Mouse (Mus musculus): Measurements from ENCODE around the gene Ctnna3. TPM values are rescaled to one million over a fixed set of nuclear protein-coding genes. Genes with fewer than 3 reads are reported as not detected.
"Not testable (repeated sequence)": the region's sequence is repeated elsewhere in the genome, so short reads cannot be mapped to it uniquely, and the experiment has no call there.

Gene Ctnna3
- polyA plus RNA-seq, 1 experiment, result 0.25 TPM

DNA sequence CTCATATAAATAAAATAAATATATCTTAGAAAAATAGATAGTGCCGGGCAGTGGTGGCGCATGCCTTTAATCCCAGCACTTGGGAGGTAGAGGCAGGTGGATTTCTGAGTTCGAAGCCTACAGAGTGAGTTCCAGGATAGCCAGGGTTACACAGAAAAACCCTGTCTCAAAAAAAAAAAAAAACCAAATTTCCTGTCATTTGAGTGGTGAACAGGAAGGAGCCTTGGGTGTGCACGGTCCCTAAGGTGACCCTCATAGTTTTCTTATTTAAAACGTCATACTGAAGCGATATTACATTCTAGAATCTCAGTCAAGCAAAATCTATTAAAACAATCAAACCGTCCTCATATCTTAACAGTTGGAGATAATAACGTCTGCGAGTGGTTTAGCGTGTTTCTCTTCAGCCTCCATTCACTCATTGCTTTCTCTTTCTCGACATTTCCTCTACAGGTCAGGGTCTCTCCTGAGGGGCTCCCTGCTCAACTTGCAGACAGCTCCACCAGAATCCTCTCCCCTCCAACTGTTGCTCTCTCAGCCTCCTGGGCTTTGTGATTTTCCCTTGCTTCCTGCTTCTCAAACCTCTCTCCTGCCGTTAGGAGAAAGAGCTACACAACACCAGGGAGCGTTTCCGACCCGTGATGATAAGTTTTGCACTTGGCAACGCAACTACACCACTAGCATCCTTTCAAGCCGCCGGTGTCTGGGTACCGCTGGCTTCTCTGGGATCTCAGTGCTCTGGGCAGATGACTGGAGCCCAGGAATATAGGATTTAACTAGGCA is 1.5 kb upstream of the Ctnna3 start:
- TF ChIP-seq CTCF (IDR thresholded peaks at IDR 0.05; ENCODE audit: borderline replicate concordance, extremely low read depth, insufficient read depth, insufficient read length) (no peak), POLR2A (IDR thresholded peaks at IDR 0.05; ENCODE audit: borderline replicate concordance, extremely low read depth, insufficient read depth, insufficient read length, poor library complexity, severe bottlenecking) (no peak)
- peak; percentile 68 for DNase-seq (ENCODE audit: low read depth)

DNA sequence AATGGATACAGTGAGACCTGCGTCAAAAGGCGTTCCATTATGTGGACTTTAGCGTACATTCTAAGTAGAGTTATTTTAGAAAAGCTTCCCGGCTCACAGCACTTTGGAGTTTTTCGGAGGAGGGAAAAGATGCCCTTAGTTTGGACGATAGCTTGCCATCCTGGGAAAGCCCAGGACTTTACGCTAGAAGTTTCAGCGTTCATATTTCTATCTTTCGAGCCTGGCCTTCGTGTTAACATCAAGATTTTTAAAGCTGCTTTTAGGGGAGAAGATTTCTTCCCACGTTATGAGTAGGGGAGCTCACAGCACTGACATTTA is 916 bp upstream of the Ctnna3 start:
- DNase-seq (ENCODE audit: low read depth), result no peak
- TF ChIP-seq CTCF (IDR thresholded peaks at IDR 0.05; ENCODE audit: borderline replicate concordance, extremely low read depth, insufficient read depth, insufficient read length) (no peak), POLR2A (IDR thresholded peaks at IDR 0.05; ENCODE audit: borderline replicate concordance, extremely low read depth, insufficient read depth, insufficient read length, poor library complexity, severe bottlenecking) (no peak)

DNA sequence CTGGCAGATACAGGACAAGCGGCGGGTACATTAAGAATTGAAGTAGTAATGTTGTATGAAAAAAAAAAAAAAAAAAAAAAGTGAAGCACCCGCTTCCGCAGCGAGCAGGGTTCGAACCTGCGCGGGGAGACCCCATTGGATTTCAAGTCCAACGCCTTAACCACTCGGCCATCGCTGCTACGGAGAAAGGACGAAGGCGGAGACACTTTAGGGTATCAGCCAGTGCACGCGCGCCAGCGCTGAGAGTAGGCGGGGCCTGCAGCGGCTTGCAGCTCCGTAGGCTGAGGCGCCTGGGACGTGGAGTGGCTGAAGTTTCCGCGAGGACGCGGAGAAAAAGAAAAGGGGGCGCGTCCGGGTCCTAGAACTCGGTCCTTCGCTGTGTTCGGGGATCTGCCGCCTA is 518 bp upstream of the Ctnna3 start:
- peak; percentile 99 for DNase-seq (ENCODE audit: low read depth)
- TF ChIP-seq POLR2A (IDR thresholded peaks at IDR 0.05; ENCODE audit: borderline replicate concordance, extremely low read depth, insufficient read depth, insufficient read length, poor library complexity, severe bottlenecking), result no peak
- no peak for TF ChIP-seq CTCF (IDR thresholded peaks at IDR 0.05; ENCODE audit: borderline replicate concordance, extremely low read depth, insufficient read depth, insufficient read length)

DNA sequence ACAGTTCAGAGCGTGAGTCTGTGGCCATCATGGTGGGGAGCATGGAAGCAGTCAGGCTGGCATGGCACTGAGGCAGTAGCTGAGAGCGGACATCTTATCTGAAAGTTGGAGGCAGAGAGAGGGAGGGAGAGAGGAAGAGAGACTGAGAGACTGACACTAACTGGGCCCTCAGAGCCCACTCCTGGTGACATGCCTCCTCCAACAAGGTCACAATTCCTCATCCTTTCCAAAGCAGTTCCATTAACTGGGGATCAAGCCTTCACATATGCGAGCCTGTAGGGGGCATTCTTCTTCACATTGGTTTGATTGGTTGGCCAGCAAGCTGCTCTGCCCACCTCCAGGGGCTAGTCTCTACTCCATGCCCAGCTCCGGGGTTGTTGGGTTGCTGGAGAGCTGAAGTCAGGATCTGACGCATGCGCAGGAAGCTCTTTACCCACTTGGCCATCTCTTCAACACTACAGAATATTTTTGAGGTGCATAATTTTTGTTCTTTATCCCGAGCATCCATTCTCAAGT is 1.4 kb downstream of the Ctnna3 start:
- TF ChIP-seq POLR2A (IDR thresholded peaks at IDR 0.05; ENCODE audit: borderline replicate concordance, extremely low read depth, insufficient read depth, insufficient read length, poor library complexity, severe bottlenecking), result no peak
- TF ChIP-seq CTCF (IDR thresholded peaks at IDR 0.05; ENCODE audit: borderline replicate concordance, extremely low read depth, insufficient read depth, insufficient read length), result no peak
- DNase-seq (ENCODE audit: low read depth), result no peak

DNA sequence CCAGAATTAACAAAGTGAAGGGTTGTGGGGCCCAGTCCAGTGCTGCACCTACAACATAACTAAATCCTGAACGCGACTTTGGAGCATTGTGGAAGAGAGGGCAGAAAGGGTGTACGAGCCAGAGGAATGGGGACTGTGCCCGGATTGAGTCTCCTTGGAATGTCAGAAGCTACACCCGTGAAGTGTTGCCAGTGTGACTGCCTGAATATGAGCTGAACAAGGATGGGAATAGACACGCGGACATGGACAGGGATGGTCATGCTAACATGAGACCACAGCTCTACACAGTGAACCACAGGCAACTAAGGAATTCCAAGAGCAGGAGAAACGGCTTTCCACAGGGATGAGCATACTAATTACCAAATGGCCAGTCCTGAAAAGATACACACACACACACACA is 2.2 kb downstream of the Ctnna3 start:
- no peak for DNase-seq (ENCODE audit: low read depth)
- TF ChIP-seq POLR2A (IDR thresholded peaks at IDR 0.05; ENCODE audit: borderline replicate concordance, extremely low read depth, insufficient read depth, insufficient read length, poor library complexity, severe bottlenecking), result no peak
- no peak for TF ChIP-seq CTCF (IDR thresholded peaks at IDR 0.05; ENCODE audit: borderline replicate concordance, extremely low read depth, insufficient read depth, insufficient read length)

DNA sequence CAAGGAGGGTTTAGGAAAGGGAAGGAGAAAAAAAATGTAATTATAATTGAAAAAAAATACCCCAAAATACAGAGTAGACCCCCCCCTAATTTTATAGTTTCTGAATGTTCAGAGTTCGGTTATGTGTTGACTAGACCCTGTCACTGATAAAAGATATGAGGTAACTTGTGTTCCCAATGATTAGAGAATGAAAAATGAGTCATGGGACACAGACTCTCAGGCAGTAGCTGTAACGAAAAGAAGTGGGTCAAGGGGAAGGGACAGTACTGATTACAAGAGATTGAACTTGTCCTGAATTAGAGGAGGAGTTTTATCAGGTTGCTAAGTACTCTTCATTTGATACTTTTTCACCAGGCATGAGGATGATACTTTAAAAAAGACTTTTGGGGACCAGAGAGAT is 3.0 kb downstream of the Ctnna3 start:
- DNase-seq (ENCODE audit: low read depth), result no peak
- TF ChIP-seq CTCF (IDR thresholded peaks at IDR 0.05; ENCODE audit: borderline replicate concordance, extremely low read depth, insufficient read depth, insufficient read length) (no peak), POLR2A (IDR thresholded peaks at IDR 0.05; ENCODE audit: borderline replicate concordance, extremely low read depth, insufficient read depth, insufficient read length, poor library complexity, severe bottlenecking) (no peak)

DNA sequence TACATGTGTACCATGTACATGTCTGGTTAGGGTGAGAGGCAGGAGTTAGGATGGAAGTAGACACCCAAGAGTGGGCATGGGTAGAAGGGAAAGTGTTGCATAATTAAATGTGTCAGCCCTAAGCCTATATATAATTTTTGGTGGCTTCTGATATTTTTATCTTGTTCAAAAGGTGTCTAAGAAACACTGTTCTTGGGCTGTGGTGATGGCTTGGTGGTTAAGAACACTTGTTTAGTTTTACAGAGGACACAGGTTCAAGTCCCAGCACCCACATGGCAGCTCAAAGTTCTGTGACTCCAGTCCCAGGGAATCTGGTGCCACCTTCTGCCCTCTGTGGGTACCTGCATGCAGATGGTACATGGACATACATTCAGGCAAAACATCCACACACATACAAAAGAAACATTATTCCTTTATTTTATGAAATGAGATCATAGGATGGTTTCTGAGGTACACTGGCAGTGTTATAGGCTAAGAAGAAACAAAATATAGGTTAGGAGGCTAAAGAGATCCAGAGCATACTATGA is 8.9 kb downstream of the Ctnna3 start:
- DNase-seq (ENCODE audit: low read depth), result no peak
- no peak for TF ChIP-seq CTCF (IDR thresholded peaks at IDR 0.05; ENCODE audit: borderline replicate concordance, extremely low read depth, insufficient read depth, insufficient read length)
- TF ChIP-seq POLR2A (IDR thresholded peaks at IDR 0.05; ENCODE audit: borderline replicate concordance, extremely low read depth, insufficient read depth, insufficient read length, poor library complexity, severe bottlenecking), result no peak

DNA sequence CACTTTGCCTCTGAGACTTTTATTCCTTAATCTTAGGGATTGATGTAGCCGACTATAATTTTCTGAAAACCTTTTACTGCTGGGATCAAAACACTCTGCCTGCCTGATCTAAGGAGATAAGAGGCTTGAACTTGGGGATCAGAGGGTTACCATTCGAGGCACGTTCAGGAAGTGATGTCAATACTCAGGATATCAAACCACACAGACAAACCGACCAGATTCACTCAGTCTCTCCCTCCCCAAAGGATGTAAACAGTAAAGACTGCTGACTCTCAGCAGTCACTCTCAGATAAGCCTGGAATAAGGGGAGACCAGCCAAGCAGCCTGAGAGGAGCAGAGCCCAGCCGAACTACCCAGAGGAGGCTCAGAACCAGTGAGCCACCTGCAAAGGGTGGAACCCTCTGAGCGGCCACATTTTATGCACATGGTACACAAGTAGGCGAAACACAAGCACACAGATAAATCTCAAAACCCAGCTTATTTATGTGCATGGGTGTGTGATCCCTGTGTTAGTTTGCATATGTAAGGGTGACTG is 9.9 kb downstream of the Ctnna3 start:
- DNase-seq (ENCODE audit: low read depth), result no peak
- TF ChIP-seq POLR2A (IDR thresholded peaks at IDR 0.05; ENCODE audit: borderline replicate concordance, extremely low read depth, insufficient read depth, insufficient read length, poor library complexity, severe bottlenecking), result no peak
- no peak for TF ChIP-seq CTCF (IDR thresholded peaks at IDR 0.05; ENCODE audit: borderline replicate concordance, extremely low read depth, insufficient read depth, insufficient read length)

DNA sequence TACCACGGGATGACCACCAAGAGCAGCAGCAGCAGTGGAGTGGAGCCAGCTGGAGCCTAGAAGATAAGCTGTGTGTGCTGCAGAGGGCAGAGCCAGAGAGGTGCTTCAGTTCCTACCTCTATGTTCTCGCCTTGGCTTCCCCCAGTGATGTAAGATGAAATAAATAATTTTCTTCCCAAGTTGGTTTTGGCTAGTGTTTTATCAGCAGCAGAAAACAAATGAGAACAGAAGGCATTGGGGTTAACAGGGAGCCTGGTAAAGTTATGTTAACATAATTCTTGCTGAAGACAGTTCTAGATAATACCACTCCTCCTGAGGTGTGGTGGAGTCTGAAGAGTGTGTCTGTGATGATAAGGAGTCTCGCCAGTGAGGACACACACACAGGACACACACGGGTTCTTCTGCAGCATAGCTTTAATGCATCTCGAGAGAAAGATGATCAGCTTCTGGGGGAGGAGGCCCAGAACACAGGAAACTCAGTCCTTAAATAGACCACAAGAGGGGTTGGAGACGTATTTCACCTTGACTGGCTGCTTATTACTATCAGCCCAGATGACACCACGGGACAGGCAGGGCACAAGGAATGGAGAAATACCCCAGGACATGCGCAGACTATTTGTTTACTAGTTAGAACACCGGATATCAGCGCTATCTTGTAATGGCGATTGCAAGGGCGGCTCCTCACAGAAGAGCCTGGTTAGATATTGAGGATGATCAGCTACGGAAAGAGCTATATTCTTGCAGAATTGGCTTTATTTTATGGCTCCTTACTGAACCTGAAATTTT is 14.9 kb downstream of the Ctnna3 start:
- DNase-seq (ENCODE audit: low read depth), result not testable (repeated sequence)

DNA sequence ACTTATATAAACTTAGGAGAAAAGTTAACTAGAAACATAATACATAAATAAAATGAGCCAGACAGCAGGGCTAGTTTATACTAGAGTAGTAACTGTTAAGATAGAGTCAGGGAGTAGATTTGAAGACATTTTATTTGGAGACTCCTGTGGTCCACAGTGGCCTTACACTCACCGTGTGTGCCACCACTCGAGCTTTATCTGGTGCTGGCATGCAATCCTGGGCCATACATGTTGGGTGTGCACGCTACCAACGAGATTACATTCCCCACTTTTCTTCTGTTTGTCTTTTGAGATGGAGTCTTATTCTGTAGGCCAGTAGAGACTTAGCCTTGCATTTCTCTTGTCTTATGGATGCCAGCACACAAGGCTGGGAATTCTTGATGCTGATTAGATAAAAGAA is 24.0 kb downstream of the Ctnna3 start:
- no peak for DNase-seq (ENCODE audit: low read depth)
- TF ChIP-seq POLR2A (IDR thresholded peaks at IDR 0.05; ENCODE audit: borderline replicate concordance, extremely low read depth, insufficient read depth, insufficient read length, poor library complexity, severe bottlenecking) (no peak), CTCF (IDR thresholded peaks at IDR 0.05; ENCODE audit: borderline replicate concordance, extremely low read depth, insufficient read depth, insufficient read length) (no peak)

DNA sequence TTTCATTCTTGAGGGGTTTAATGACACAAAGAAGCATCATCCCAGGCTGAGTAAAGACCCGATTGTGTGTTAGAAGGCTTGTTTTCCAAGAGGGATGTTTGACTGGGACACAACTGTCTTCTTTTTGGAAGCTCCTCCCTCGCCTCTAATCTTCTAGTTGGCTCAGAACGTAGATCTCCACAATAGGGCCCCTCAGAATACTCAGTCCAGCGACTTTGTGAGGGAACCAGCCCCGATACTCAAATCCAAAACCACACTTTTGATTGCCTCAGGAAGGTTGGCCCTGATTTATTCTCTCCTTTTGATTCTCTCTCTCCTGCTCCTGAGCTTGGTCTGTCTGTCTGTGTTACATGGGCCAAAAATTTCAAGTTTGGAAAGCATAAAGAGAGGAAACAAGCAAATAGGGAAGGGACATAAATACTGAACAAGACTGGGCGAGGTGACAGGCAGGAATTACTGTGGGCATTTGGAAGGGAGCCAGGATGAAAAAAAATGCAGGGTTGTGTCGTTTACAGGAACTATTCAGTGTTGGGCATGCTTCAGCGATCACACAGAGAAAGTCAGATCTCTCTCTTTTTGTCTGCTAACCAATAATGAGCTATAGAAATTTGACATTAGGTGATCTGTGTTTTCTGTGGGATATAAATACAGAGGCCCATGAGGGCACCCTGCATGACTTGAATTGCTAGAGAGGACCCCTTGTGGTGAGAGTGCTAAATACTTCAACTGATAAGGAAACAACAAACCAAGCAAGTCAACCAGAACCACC is 25.4 kb downstream of the Ctnna3 start:
- TF ChIP-seq POLR2A (IDR thresholded peaks at IDR 0.05; ENCODE audit: borderline replicate concordance, extremely low read depth, insufficient read depth, insufficient read length, poor library complexity, severe bottlenecking), result no peak
- peak; percentile 13; the same call in 1 of the 2 replicates for TF ChIP-seq CTCF (IDR thresholded peaks at IDR 0.05; ENCODE audit: borderline replicate concordance, extremely low read depth, insufficient read depth, insufficient read length)
- peak; percentile 89 for DNase-seq (ENCODE audit: low read depth)

All from brain, embryonic 14.5 days (tissue).